ENCODE assay signal across 10 mouse cellular contexts in genomic region chr19:18646397-18646796, GRCm38 (mm10). TPM values are rescaled to one million over a fixed set of nuclear protein-coding genes. Genes with fewer than 3 reads are reported as not detected.
A peak's percentile ranks its signal among the peaks of the same experiment; 100 is the strongest.
DNase-seq lines count a peak whose midpoint lies in the region.
"Had no signal": no experiment of that assay in that cellular context is flagged by ENCODE, and none has a peak within 500 bp of the region (broad histone marks: within the 10 kb centered on the region; RNA-seq: fewer than 3 reads in every experiment).

No protein-coding gene starts in this region.

- peak; percentile 70 for DNase-seq in heart, adult 11 months
- no peak for DNase-seq in heart, postnatal 36 days
- DNase-seq in 3T3-L1 (ENCODE audit: low read depth, low spot score) (peak; percentile 66), NIH3T3 (ENCODE audit: low read depth) (peak; percentile 70), liver (peak; percentile 22)
- DNase-seq in ovary, postnatal 14 days (ENCODE audit: low spot score), result no peak
- no peak for DNase-seq in cerebellum, adult 11-12 months
- DNase-seq in yolk sac, embryonic 10.5 days (ENCODE audit: low spot score), result no peak
- DNase-seq: cerebellum, postnatal 10 days; kidney, postnatal 10 days had no signal

- intact Hi-C loops in heart, postnatal 36 days (cut with DNase I), result no loop called here

RNA-seq across cellular contexts. Expression of gene Nmrk1, which starts 14.6 kb away (rescaled TPM):
- total RNA-seq in heart, postnatal 36 days (2021), result 1 to 10 TPM; 2.6 to 3.0 TPM

RNA-seq across cellular contexts. Expression of gene Ostf1, which starts 14.8 kb away (rescaled TPM):
- total RNA-seq in heart, postnatal 36 days (2021), result 10 to 100 TPM; 37.8 to 42.5 TPM

RNA-seq across cellular contexts. Expression of gene Carnmt1, which starts 24.2 kb away (rescaled TPM):
- total RNA-seq in heart, postnatal 36 days (2021), result 10 to 100 TPM; 32.2 to 35.5 TPM

Comparison
In these comparisons a context has a peak if more than half of its experiments do, and no peak if none do; other contexts are left out.
1. DNase-seq: peak in heart, adult 11 months (single experiment), 3T3-L1 (single experiment), NIH3T3 (single experiment) and liver (single experiment); none in heart, postnatal 36 days (0 of 2), ovary, postnatal 14 days (single experiment), cerebellum, adult 11-12 months (single experiment) and yolk sac, embryonic 10.5 days (single experiment).